Comparison of ENCODE assay signal across 24 mouse cellular contexts in the genomic region with DNA sequence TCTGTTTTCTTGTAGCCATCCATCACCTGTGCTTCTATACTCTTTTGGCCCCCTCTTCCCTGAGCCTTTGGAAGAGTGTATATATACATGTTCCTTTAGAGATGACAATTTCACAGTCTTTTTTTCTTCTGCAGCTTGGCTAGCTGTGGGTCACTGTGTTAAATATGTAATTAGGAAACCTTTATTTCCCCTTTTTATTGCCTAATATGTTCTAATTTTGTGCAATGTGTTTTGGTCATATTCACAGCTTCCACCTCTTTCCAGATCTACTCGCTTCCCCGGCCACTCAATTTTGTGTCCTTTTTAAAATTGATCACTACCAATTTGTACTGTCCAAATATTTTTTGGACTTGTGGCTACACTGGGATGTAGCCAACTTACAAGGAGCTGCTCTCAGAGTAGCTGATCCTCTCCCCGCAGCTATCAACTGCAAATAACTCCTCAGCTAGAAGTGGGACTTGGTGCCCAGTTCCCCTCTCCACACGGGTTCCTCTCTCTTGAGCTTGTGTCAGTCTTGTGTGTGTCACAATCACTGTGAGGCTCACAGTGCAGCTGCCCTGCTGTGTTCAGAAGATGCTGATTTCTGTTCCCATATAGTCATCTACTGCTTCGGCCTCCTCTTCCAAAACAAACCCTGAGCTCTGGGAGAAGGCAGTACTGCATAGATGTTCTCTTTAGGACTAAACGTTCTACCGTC.
A peak's percentile ranks its signal among the peaks of the same experiment; 100 is the strongest.
DNase-seq lines count a peak whose midpoint lies in the region; ATAC-seq and TF ChIP-seq lines count a peak whose summit lies in the region.
"Had no signal": no experiment of that assay in that cellular context is flagged by ENCODE, and none has a peak within 500 bp of the region (broad histone marks: within the 10 kb centered on the region; RNA-seq: fewer than 3 reads in every experiment).

No protein-coding gene starts in this region.

- no peaks in the 10 kb centered on the region for H3K9me3 ChIP-seq in liver, embryonic 11.5 days (ENCODE audit: control insufficient read depth, low read length)
- H3K9me3 ChIP-seq: embryonic facial prominence, embryonic 12.5 days; heart, embryonic 13.5 days; limb, embryonic 13.5 days; lung, embryonic 15.5 days; midbrain, embryonic 15.5 days had no signal

- no peak overlapping the region for H3K4me2 ChIP-seq in liver, embryonic 11.5 days
- H3K4me2 ChIP-seq: embryonic facial prominence, embryonic 12.5 days; heart, embryonic 13.5 days; limb, embryonic 13.5 days; lung, embryonic 15.5 days; midbrain, embryonic 15.5 days had no signal

- 81% methylated on average over 7 of the region's 7 CpGs for whole genome bisulfite sequencing in liver, adult 2 months
- 79% methylated on average over 7 of the region's 7 CpGs for WGBS in liver, embryonic 11.5 days
- WGBS in kidney, adult 2 months = 88% methylated on average over 7 of the region's 7 CpGs

- TF ChIP-seq CTCF in liver, adult 2 months (IDR thresholded peaks at IDR 0.05; ENCODE audit: low read depth, low read length) = no peak
- TF ChIP-seq CTCF in kidney, adult 2 months (conservative IDR thresholded peaks at IDR 0.05; ENCODE audit: insufficient read depth, insufficient read length, low read depth, low read length) = no peak

- DNase-seq in liver, adult 2 months (ENCODE audit: extremely low read depth, low read depth, low spot score) = peak; percentile 29
- DNase-seq in liver, embryonic 11.5 days (ENCODE audit: low spot score) = no peak
- DNase-seq in spleen, postnatal 36 days (ENCODE audit: low spot score in 2 of 2) = peak; percentile 4 to 24
- no peak for DNase-seq in spleen, postnatal 10 days (ENCODE audit: low spot score in 2 of 2)
- no peak for DNase-seq in kidney, adult 2 months
- DNase-seq in yolk sac, embryonic 10.5 days (ENCODE audit: low spot score) = no peak
- DNase-seq: adrenal gland, postnatal 25 days; cerebellum, adult 11-12 months; cerebellum, postnatal 10 days; forebrain, postnatal 0 days; gastrocnemius, postnatal 14 days; heart, postnatal 4 days; kidney, postnatal 4 days; right cerebral cortex, postnatal 14 days had no signal

- no peaks in the 10 kb centered on the region for H3K79me2 ChIP-seq in liver, adult 2 months (ENCODE audit: control insufficient read depth, insufficient read depth, low read length)

- H3K36me3 ChIP-seq in liver, adult 2 months (ENCODE audit: control insufficient read depth, insufficient read depth, low read length) = no peaks in the 10 kb centered on the region
- no peaks in the 10 kb centered on the region for H3K36me3 ChIP-seq in liver, embryonic 11.5 days (ENCODE audit: control insufficient read depth, insufficient read depth, low read length)
- no peaks in the 10 kb centered on the region for H3K36me3 ChIP-seq in kidney, adult 2 months (ENCODE audit: control insufficient read depth, insufficient read depth, low read length)
- H3K36me3 ChIP-seq: embryonic facial prominence, embryonic 12.5 days; heart, embryonic 13.5 days; limb, embryonic 13.5 days; lung, embryonic 15.5 days; midbrain, embryonic 15.5 days had no signal

- no peaks in the 10 kb centered on the region for H3K4me1 ChIP-seq in liver, adult 2 months (ENCODE audit: control insufficient read depth, insufficient read depth, low read length)
- no peaks in the 10 kb centered on the region for H3K4me1 ChIP-seq in liver, embryonic 11.5 days (replicated peaks; ENCODE audit: control insufficient read depth, insufficient read depth, low read length)
- H3K4me1 ChIP-seq in kidney, adult 2 months (ENCODE audit: control insufficient read depth, insufficient read depth, low read length) = no peaks in the 10 kb centered on the region
- H3K4me1 ChIP-seq: embryonic facial prominence, embryonic 12.5 days; lung, embryonic 15.5 days; midbrain, embryonic 15.5 days had no signal

- no peaks in the 10 kb centered on the region for H3K27me3 ChIP-seq in liver, adult 2 months (ENCODE audit: control insufficient read depth, insufficient read depth, low read length)
- H3K27me3 ChIP-seq in liver, embryonic 11.5 days (replicated peaks; ENCODE audit: control insufficient read depth, insufficient read depth, low read length) = no peaks in the 10 kb centered on the region
- H3K27me3 ChIP-seq in kidney, adult 2 months (replicated peaks; ENCODE audit: control insufficient read depth, insufficient read depth, low read length) = no peaks in the 10 kb centered on the region
- H3K27me3 ChIP-seq: embryonic facial prominence, embryonic 12.5 days; heart, embryonic 13.5 days; limb, embryonic 13.5 days; lung, embryonic 15.5 days; midbrain, embryonic 15.5 days had no signal

- no peak overlapping the region for H3K4me3 ChIP-seq in liver, adult 2 months (ENCODE audit: insufficient read depth, low read depth, low read length)
- H3K4me3 ChIP-seq in liver, embryonic 11.5 days (ENCODE audit: low read depth, low read length) = no peak overlapping the region
- no peak overlapping the region for H3K4me3 ChIP-seq in kidney, adult 2 months (ENCODE audit: insufficient read depth, low read depth, low read length)
- H3K4me3 ChIP-seq: embryonic facial prominence, embryonic 12.5 days; heart, adult 2 months; heart, embryonic 13.5 days; limb, embryonic 13.5 days; lung, embryonic 15.5 days; midbrain, embryonic 15.5 days had no signal

- H3K9ac ChIP-seq in liver, adult 2 months (ENCODE audit: low read depth, low read length) = no peak overlapping the region
- no peak overlapping the region for H3K9ac ChIP-seq in liver, embryonic 11.5 days (ENCODE audit: low read depth, low read length)
- H3K9ac ChIP-seq: embryonic facial prominence, embryonic 12.5 days; forebrain, postnatal 0 days; heart, embryonic 13.5 days; limb, embryonic 13.5 days; lung, embryonic 15.5 days; midbrain, embryonic 15.5 days had no signal

- no peak overlapping the region for H3K27ac ChIP-seq in liver, adult 2 months (replicated peaks; ENCODE audit: insufficient read depth, low read depth, low read length)
- H3K27ac ChIP-seq in liver, embryonic 11.5 days (ENCODE audit: low read depth, low read length) = no peak overlapping the region
- H3K27ac ChIP-seq in kidney, adult 2 months (ENCODE audit: insufficient read depth, low read depth, low read length) = no peak overlapping the region
- H3K27ac ChIP-seq: embryonic facial prominence, embryonic 12.5 days; heart, adult 2 months; heart, embryonic 13.5 days; limb, embryonic 13.5 days; lung, embryonic 15.5 days; midbrain, embryonic 15.5 days had no signal

- TF ChIP-seq POLR2A in liver, adult 2 months (IDR thresholded peaks at IDR 0.05; ENCODE audit: extremely low read depth, insufficient read depth, low read length) = no peak
- TF ChIP-seq POLR2A in kidney, adult 2 months (IDR thresholded peaks at IDR 0.05; ENCODE audit: low read depth, low read length) = no peak

- ATAC-seq in liver, embryonic 11.5 days (replicated peaks; ENCODE audit: low FRiP score) = no peak
- ATAC-seq in megakaryocyte, adult 5-6 weeks (ENCODE audit: poor library complexity, severe bottlenecking) = peak; percentile 90
- ATAC-seq: CD4-positive, CD25-positive, alpha-beta regulatory T cell, adult 4 months; forebrain, postnatal 0 days; hindbrain, embryonic 16.5 days; intestine, embryonic 16.5 days; midbrain, embryonic 15.5 days had no signal

Comparison
In these comparisons a context has a peak if more than half of its experiments do, and no peak if none do; other contexts are left out.
1. DNase-seq: peak in liver, adult 2 months (single experiment) and spleen, postnatal 36 days (2 of 2); none in liver, embryonic 11.5 days (single experiment), spleen, postnatal 10 days (0 of 2), kidney, adult 2 months (single experiment) and yolk sac, embryonic 10.5 days (single experiment).